Mouse (Mus musculus) regulatory T cell (primary cell): ENCODE data around the gene Commd3.

Experiments used
- in situ Hi-C: fragments of 300-600 bp; cut with MboI, MseI; formaldehyde crosslinking; loops from one replicate; pipeline ENCODE4 v1.15.1; 2025; ENCODE audit warnings: high pct_unique_total_duplicates

Gene Commd3

DNA sequence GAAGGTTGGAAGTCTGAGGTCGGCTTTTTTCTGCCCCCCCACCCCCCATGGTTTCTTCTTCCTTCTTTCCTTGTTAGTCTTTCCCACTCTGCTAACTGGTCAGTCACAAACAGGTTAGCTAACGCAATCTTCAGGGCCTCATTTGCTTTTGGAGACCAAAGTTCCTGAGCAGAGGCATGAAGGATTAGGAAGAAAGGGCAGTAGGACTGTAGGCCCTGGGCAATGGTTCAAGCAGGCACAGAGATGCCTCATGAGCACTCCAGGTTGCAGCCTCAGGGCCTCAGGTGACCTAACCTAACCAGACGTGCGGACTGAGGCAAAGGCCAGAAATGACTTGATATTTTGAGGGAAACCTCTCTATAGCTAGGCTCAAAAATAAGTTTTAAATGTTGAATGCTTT lies 46.3 kb downstream of the Commd3 start:
- in situ Hi-C loops, result no loop called here

DNA sequence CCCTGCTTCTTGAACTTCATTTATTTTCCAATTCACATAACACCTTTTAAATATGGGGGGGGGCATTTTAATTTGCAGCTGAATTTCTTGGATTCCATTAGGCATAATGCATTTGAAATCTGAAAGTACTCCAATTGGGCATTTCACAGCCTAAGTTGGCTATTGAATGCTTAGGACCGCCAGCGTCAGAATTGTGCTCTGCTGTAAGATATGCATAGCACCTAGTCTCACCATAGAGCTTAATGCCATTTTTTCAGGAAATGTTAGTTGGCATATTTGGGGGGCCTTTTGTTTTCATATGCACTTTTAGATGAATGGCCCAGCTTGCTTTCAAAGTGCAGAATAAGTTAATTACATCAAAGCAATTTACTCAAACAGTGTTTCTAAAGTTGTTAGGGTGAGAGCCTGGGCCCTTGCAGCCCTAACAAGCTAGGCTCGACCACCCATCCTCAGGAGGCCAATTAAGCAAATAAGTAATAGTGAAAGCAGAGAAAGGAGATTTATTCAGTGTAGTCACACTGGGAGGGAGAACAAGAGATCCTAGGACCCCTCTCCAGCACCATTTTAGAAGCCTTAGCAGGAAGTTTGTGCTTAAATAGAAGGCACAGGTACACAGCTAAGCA lies 50.1 kb downstream of the Commd3 start:
- in situ Hi-C loops, result no loop called here

DNA sequence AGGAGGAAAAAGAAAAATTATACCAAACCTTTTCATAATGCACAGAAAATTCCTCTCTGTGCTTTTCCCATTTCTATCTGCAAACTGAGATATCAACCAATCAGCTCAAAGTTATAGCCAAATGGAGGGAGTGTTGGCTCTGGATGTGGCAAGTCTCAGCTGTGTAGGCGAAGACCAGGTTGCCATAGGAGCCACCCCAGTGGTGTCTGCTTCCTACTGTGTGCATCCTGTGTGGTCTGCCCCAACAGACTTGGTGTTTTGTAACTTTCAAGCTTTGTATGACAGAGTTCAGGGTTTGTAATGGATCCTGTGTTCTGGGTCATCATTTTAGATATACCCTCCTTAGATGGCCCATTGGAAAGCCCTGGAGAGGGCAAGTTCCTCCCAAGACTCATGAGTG lies 52.3 kb downstream of the Commd3 start:
- in situ Hi-C loops, result no loop called here
